Mouse (Mus musculus): ENCODE results near the gene Dcun1d4. TPM values are rescaled to one million over a fixed set of nuclear protein-coding genes. Genes with fewer than 3 reads are reported as not detected.
"Not testable (repeated sequence)": the region's sequence is repeated elsewhere in the genome, so short reads cannot be mapped to it uniquely, and the experiment has no call there.

Dcun1d4 gene
- polyA plus RNA-seq, 1 experiment from 2014 or later: 20.7 TPM

GRCm38 (mm10) chr5:73468462-73469433, 12.1 kb upstream of the Dcun1d4 start:
- Histone ChIP-seq H3K4me2 (ENCODE audit: low read depth, low read length) (no peak overlapping the region), H3K4me3 (replicated peaks; ENCODE audit: low read length) (no peak overlapping the region), H3K9ac (ENCODE audit: low read length) (no peak overlapping the region), H3K4me1 (ENCODE audit: control insufficient read depth, insufficient read depth, low read length) (no peaks in the 10 kb centered on the region), H3K36me3 (ENCODE audit: control insufficient read depth, insufficient read depth, low read length) (no peaks in the 10 kb centered on the region), H3K27ac (ENCODE audit: low read length) (0 out of 2 replicates have a peak overlapping the region, but pooled peaks have one; percentile 19), H3K27me3 (ENCODE audit: control insufficient read depth, insufficient read depth, low read length) (no peaks in the 10 kb centered on the region), H3K9me3 (replicated peaks; ENCODE audit: control insufficient read depth, low read length) (peaks cover 4% of the 10 kb centered on the region; the same call in 1 of the 2 replicates)
- 48% methylated on average over 16 of the region's 16 CpGs for whole genome bisulfite sequencing
- ATAC-seq (ENCODE audit: insufficient read depth, low FRiP score): no peak

DNA sequence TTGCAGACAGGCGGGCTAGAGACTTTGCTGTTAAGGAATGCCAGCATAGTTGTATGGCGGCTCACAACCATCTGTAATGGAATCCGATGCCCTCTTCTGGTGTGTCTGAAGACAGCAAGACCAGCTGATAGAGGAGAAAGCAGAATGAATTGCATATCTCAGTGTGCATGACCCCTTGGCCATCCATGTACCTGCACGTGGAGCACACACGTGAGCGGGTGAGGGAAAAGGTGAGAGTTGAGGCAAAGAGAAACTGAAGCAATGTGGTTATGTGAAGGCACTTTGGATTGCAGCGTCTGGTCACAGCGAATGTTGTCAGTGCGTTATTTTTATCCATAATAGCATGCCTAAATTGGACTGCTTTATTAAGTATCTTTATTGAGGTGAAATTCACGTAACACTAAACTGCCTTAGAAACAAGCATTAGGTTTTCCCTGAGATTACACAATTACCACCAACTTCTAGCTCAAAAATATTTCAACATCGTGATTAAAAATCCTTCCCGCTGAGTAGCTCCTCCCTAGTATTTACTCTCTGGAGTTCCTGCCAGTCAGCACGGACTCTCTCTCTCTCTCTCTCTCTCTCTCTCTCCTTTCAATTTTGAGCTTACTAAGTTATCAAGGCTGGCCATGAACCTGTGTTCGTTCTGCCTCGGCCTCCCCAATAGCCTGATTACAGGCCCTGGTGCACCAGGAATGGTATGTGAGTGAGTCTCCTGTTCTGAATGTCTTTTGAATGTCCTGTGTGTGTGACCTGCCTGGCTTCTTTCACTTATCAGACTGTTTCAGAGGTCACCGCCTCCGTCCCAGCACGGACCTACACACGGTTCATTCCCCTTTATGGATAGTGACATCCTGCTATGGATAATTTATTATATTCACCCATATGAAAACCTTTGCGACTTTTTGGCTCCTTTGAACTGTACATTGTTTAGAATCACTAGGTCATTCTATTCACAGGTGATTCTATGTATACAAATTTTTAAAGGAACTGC, 6.1 kb upstream of the Dcun1d4 start:
- Histone ChIP-seq H3K36me3 (ENCODE audit: control insufficient read depth, insufficient read depth, low read length) (no peaks in the 10 kb centered on the region), H3K4me2 (ENCODE audit: low read depth, low read length) (no peak overlapping the region), H3K27me3 (ENCODE audit: control insufficient read depth, insufficient read depth, low read length) (no peaks in the 10 kb centered on the region), H3K9ac (ENCODE audit: low read length) (no peak overlapping the region), H3K4me3 (replicated peaks; ENCODE audit: low read length) (no peak overlapping the region), H3K27ac (ENCODE audit: low read length) (no peak overlapping the region), H3K9me3 (replicated peaks; ENCODE audit: control insufficient read depth, low read length) (no peaks in the 10 kb centered on the region), H3K4me1 (ENCODE audit: control insufficient read depth, insufficient read depth, low read length) (no peaks in the 10 kb centered on the region)
- ATAC-seq (ENCODE audit: insufficient read depth, low FRiP score): no peak
- 77% methylated on average over 20 of the region's 20 CpGs for WGBS

GRCm38 (mm10) chr5:73481401-73481800, 601 bp downstream of the Dcun1d4 start:
- H3K9me3 ChIP-seq (replicated peaks; ENCODE audit: control insufficient read depth, low read length): no peaks in the 10 kb centered on the region

DNA sequence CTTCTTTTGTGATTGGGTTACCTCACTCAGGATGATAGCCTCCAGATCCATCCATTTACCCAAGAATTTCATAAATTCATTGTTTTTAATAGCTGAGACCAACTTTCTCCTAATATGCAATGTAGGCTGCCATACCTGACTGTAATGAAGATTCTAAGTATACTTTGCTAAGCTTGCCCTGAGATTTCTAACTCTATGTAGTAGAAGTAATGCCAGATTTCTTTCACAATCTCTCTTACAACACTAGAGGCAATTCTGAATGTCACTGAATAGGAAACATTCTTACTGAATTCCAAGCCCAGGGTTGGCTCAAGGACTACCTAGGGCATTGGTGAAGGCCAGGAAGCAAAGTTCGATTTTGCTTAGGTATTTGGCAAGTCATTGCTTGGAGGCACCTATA, 1.6 kb downstream of the Dcun1d4 start:
- ATAC-seq (ENCODE audit: insufficient read depth, low FRiP score); H3K27ac ChIP-seq (ENCODE audit: low read length): not testable (repeated sequence)

More at GRCm38 (mm10) chr5:73481401-73481800, 601 bp downstream of the Dcun1d4 start:
- no peak overlapping the region for H3K4me3 ChIP-seq (replicated peaks; ENCODE audit: low read length)
- H3K36me3 ChIP-seq (ENCODE audit: control insufficient read depth, insufficient read depth, low read length): no peaks in the 10 kb centered on the region
- no peak overlapping the region for H3K4me2 ChIP-seq (ENCODE audit: low read depth, low read length)
- no peak for ATAC-seq (ENCODE audit: insufficient read depth, low FRiP score)
- no peaks in the 10 kb centered on the region for H3K4me1 ChIP-seq (ENCODE audit: control insufficient read depth, insufficient read depth, low read length)
- H3K27me3 ChIP-seq (ENCODE audit: control insufficient read depth, insufficient read depth, low read length): no peaks in the 10 kb centered on the region
- 78% methylated on average over 7 of the region's 7 CpGs for WGBS
- no peak overlapping the region for H3K27ac ChIP-seq (ENCODE audit: low read length)
- H3K9ac ChIP-seq (ENCODE audit: low read length): no peak overlapping the region

GRCm38 (mm10) chr5:73484016-73484615, 3.3 kb downstream of the Dcun1d4 start:
- WGBS: 72% methylated on average over 5 of the region's 5 CpGs
- Histone ChIP-seq H3K4me3 (replicated peaks; ENCODE audit: low read length) (no peak overlapping the region), H3K9me3 (replicated peaks; ENCODE audit: control insufficient read depth, low read length) (no peaks in the 10 kb centered on the region), H3K4me2 (ENCODE audit: low read depth, low read length) (no peak overlapping the region), H3K27ac (ENCODE audit: low read length) (no peak overlapping the region), H3K27me3 (ENCODE audit: control insufficient read depth, insufficient read depth, low read length) (no peaks in the 10 kb centered on the region), H3K9ac (ENCODE audit: low read length) (no peak overlapping the region), H3K4me1 (ENCODE audit: control insufficient read depth, insufficient read depth, low read length) (no peaks in the 10 kb centered on the region), H3K36me3 (ENCODE audit: control insufficient read depth, insufficient read depth, low read length) (no peaks in the 10 kb centered on the region)
- no peak for ATAC-seq (ENCODE audit: insufficient read depth, low FRiP score)

More for the DNA sequence above, 1.6 kb downstream of the Dcun1d4 start:
- H3K4me3 ChIP-seq (replicated peaks; ENCODE audit: low read length); H3K4me2 ChIP-seq (ENCODE audit: low read depth, low read length); H3K4me1 ChIP-seq (ENCODE audit: control insufficient read depth, insufficient read depth, low read length); H3K36me3 ChIP-seq (ENCODE audit: control insufficient read depth, insufficient read depth, low read length); H3K9me3 ChIP-seq (replicated peaks; ENCODE audit: control insufficient read depth, low read length); H3K27me3 ChIP-seq (ENCODE audit: control insufficient read depth, insufficient read depth, low read length); H3K9ac ChIP-seq (ENCODE audit: low read length): not testable (repeated sequence)
- WGBS: 92% methylated on average over 1 of the region's 1 CpGs

GRCm38 (mm10) chr5:73486451-73486850, 5.7 kb downstream of the Dcun1d4 start:
- H3K9ac ChIP-seq (ENCODE audit: low read length): no peak overlapping the region
- no peaks in the 10 kb centered on the region for H3K27me3 ChIP-seq (ENCODE audit: control insufficient read depth, insufficient read depth, low read length)
- no peaks in the 10 kb centered on the region for H3K36me3 ChIP-seq (ENCODE audit: control insufficient read depth, insufficient read depth, low read length)
- no peak overlapping the region for H3K27ac ChIP-seq (ENCODE audit: low read length)
- no peaks in the 10 kb centered on the region for H3K9me3 ChIP-seq (replicated peaks; ENCODE audit: control insufficient read depth, low read length)
- no peak for ATAC-seq (ENCODE audit: insufficient read depth, low FRiP score)
- no peak overlapping the region for H3K4me3 ChIP-seq (replicated peaks; ENCODE audit: low read length)
- H3K4me2 ChIP-seq (ENCODE audit: low read depth, low read length): no peak overlapping the region
- 52% methylated on average over 4 of the region's 4 CpGs for WGBS
- H3K4me1 ChIP-seq (ENCODE audit: control insufficient read depth, insufficient read depth, low read length): peaks cover 5% of the 10 kb centered on the region; the same call in 1 of the 2 replicates

GRCm38 (mm10) chr5:73489915-73490314, 9.1 kb downstream of the Dcun1d4 start:
- peak overlapping the region; percentile 73 for H3K27ac ChIP-seq (ENCODE audit: low read length)
- H3K36me3 ChIP-seq (ENCODE audit: control insufficient read depth, insufficient read depth, low read length): no peaks in the 10 kb centered on the region
- H3K27me3 ChIP-seq (ENCODE audit: control insufficient read depth, insufficient read depth, low read length): no peaks in the 10 kb centered on the region
- no peak for ATAC-seq (ENCODE audit: insufficient read depth, low FRiP score)
- H3K9ac ChIP-seq (ENCODE audit: low read length): peak overlapping the region; percentile 79
- H3K9me3 ChIP-seq (replicated peaks; ENCODE audit: control insufficient read depth, low read length): no peaks in the 10 kb centered on the region
- WGBS: 4% methylated on average over 14 of the region's 14 CpGs
- H3K4me3 ChIP-seq (replicated peaks; ENCODE audit: low read length): peak overlapping the region; percentile 87
- H3K4me1 ChIP-seq (ENCODE audit: control insufficient read depth, insufficient read depth, low read length): peaks cover 11% of the 10 kb centered on the region
- H3K4me2 ChIP-seq (ENCODE audit: low read depth, low read length): peak overlapping the region; percentile 92

- Histone ChIP-seq H3K36me3 (ENCODE audit: control insufficient read depth, insufficient read depth, low read length) (no peaks in the 10 kb centered on the region), H3K4me1 (ENCODE audit: control insufficient read depth, insufficient read depth, low read length) (peaks cover 11% of the 10 kb centered on the region), H3K9me3 (replicated peaks; ENCODE audit: control insufficient read depth, low read length) (no peaks in the 10 kb centered on the region), H3K27me3 (ENCODE audit: control insufficient read depth, insufficient read depth, low read length) (no peaks in the 10 kb centered on the region), H3K4me2 (ENCODE audit: low read depth, low read length) (peak overlapping the region; percentile 93), H3K4me3 (replicated peaks; ENCODE audit: low read length) (peak overlapping the region; percentile 87), H3K9ac (ENCODE audit: low read length) (peak overlapping the region; percentile 79), H3K27ac (ENCODE audit: low read length) (peak overlapping the region; percentile 89)
- WGBS: under 1% methylated on average over 37 of the region's 37 CpGs
- ATAC-seq (ENCODE audit: insufficient read depth, low FRiP score): peak; percentile 98
Observed at GRCm38 (mm10) chr5:73490596-73491073, 9.8 kb downstream of the Dcun1d4 start.
